In the genomic region with DNA sequence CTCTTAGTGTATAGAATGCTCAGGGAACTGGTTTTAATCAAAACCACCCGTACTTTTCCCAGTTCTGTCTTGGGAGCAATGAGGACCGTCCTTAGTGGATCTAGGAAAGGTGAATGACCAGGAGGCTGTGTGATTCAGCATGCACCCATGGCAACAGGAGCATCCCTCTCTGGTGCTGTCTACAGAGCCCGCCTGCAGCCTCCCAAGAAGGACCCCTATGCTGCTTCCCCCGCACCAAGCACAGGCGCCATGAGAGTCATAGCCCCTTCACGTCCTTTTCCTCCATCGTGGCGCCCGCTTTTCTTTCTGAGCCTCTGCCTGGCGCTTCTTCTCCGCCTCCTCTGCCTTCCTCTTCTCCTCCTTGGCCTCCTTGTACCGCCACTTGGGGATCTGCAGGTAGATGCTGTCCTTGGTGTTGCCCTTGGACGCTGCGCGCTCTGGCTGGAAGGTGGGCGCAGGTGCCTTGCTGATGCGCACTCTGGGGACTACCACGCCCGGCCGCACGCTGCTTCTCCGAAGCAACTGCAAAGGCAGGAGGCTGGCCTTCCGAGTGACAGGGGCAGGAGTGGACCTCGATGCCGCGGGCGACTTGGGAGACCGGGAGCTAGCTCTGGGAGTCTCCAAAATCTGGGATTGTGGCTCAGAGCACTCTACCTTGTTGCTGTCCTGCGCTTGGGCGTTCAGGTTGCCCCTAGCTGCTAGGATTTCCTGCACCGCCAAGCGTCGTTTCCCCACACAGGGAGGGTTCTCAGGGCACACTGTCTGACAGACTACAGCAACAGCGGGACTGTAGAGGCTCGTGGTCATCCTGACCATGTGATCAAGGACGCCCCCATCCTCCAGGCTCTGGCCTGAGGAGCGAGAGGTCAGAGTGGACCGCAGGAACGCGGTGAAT, we compare ENCODE assay signal across 9 mouse cellular contexts.
A peak's percentile ranks its signal among the peaks of the same experiment; 100 is the strongest.
DNase-seq lines count a peak whose midpoint lies in the region; ATAC-seq lines count a peak whose summit lies in the region.
"Had no signal": no experiment of that assay in that cellular context is flagged by ENCODE, and none has a peak within 500 bp of the region (broad histone marks: within the 10 kb centered on the region; RNA-seq: fewer than 3 reads in every experiment).

No protein-coding gene starts in this region.

- no peak for DNase-seq in heart, postnatal 10 days
- DNase-seq in ZHBTc4 (ENCODE audit: low read depth, low spot score) = peak; percentile 44
- peak; percentile 47 for DNase-seq in hindbrain, embryonic 11.5 days (ENCODE audit: low spot score)
- DNase-seq in midbrain, embryonic 14.5 days = peak; percentile 54
- DNase-seq in layer of hippocampus, adult 9-11 months = no peak
- DNase-seq in spleen, adult 18-20 months = no peak
- DNase-seq in ovary, postnatal 36 days (ENCODE audit: low spot score) = no peak
- DNase-seq: adrenal gland, adult 8-10 months had no signal

- H3K36me3 ChIP-seq in heart, embryonic 15.5 days = no peaks in the 10 kb centered on the region
- no peaks in the 10 kb centered on the region for H3K36me3 ChIP-seq in hindbrain, embryonic 11.5 days (ENCODE audit: control insufficient read depth, insufficient read depth, low read length)
- no peaks in the 10 kb centered on the region for H3K36me3 ChIP-seq in midbrain, embryonic 14.5 days (ENCODE audit: control insufficient read depth, insufficient read depth, low read length)

- peaks cover 27% of the 10 kb centered on the region for H3K27me3 ChIP-seq in heart, embryonic 15.5 days
- H3K27me3 ChIP-seq in hindbrain, embryonic 11.5 days (ENCODE audit: control insufficient read depth, insufficient read depth, low read length) = peaks cover 21% of the 10 kb centered on the region; the same call in 1 of the 2 replicates
- peaks cover 19% of the 10 kb centered on the region; the same call in 1 of the 2 replicates for H3K27me3 ChIP-seq in midbrain, embryonic 14.5 days (ENCODE audit: control insufficient read depth, insufficient read depth, low read length)

- 14% methylated on average over 40 of the region's 40 CpGs for WGBS in heart, embryonic 15.5 days
- WGBS in hindbrain, embryonic 11.5 days = 8% methylated on average over 40 of the region's 40 CpGs
- WGBS in midbrain, embryonic 14.5 days = 6% methylated on average over 40 of the region's 40 CpGs

- H3K9ac ChIP-seq in heart, embryonic 15.5 days = no peak overlapping the region
- no peak overlapping the region for H3K9ac ChIP-seq in hindbrain, embryonic 11.5 days (ENCODE audit: low read depth, low read length)
- H3K9ac ChIP-seq in midbrain, embryonic 14.5 days (replicated peaks; ENCODE audit: low read length) = peak overlapping the region; percentile 52

- no peak for ATAC-seq in heart, embryonic 15.5 days (replicated peaks; ENCODE audit: insufficient number of reproducible peaks, insufficient read depth, low FRiP score, low read depth)
- ATAC-seq in hindbrain, embryonic 11.5 days (ENCODE audit: low FRiP score) = 0 out of 2 replicates have a peak, but pooled peaks have one; percentile 18
- 0 out of 2 replicates have a peak, but pooled peaks have one; percentile 41 for ATAC-seq in midbrain, embryonic 14.5 days (ENCODE audit: low FRiP score, low TSS enrichment)

- no peaks in the 10 kb centered on the region for H3K9me3 ChIP-seq in heart, embryonic 15.5 days (replicated peaks)
- H3K9me3 ChIP-seq in hindbrain, embryonic 11.5 days (ENCODE audit: control insufficient read depth, low read length) = no peaks in the 10 kb centered on the region
- no peaks in the 10 kb centered on the region for H3K9me3 ChIP-seq in midbrain, embryonic 14.5 days (ENCODE audit: control insufficient read depth, low read length)

- peak overlapping the region; percentile 50 for H3K4me2 ChIP-seq in heart, embryonic 15.5 days
- H3K4me2 ChIP-seq in hindbrain, embryonic 11.5 days (replicated peaks; ENCODE audit: low read depth, low read length) = peak overlapping the region; percentile 35
- H3K4me2 ChIP-seq in midbrain, embryonic 14.5 days (ENCODE audit: low read length) = peak overlapping the region; percentile 65

- intact Hi-C loops in heart, postnatal 10 days (cut with DNase I) = no loop called here

- H3K4me3 ChIP-seq in heart, embryonic 15.5 days = peak overlapping the region; percentile 22
- peak overlapping the region; percentile 21 for H3K4me3 ChIP-seq in hindbrain, embryonic 11.5 days (ENCODE audit: low read depth, low read length)
- peak overlapping the region; percentile 37 for H3K4me3 ChIP-seq in midbrain, embryonic 14.5 days (replicated peaks; ENCODE audit: low read depth, low read length)

- H3K27ac ChIP-seq in heart, embryonic 15.5 days = no peak overlapping the region
- H3K27ac ChIP-seq in hindbrain, embryonic 11.5 days (ENCODE audit: low read depth, low read length) = no peak overlapping the region
- 0 out of 2 replicates have a peak overlapping the region, but pooled peaks have one; percentile 8 for H3K27ac ChIP-seq in midbrain, embryonic 14.5 days (replicated peaks; ENCODE audit: low read depth, low read length)

- H3K4me1 ChIP-seq in heart, embryonic 15.5 days (replicated peaks) = peaks cover 33% of the 10 kb centered on the region
- H3K4me1 ChIP-seq in hindbrain, embryonic 11.5 days (replicated peaks; ENCODE audit: control insufficient read depth, insufficient read depth, low read length) = no peaks in the 10 kb centered on the region; the same call in 1 of the 2 replicates
- H3K4me1 ChIP-seq in midbrain, embryonic 14.5 days (ENCODE audit: control insufficient read depth, insufficient read depth, low read length) = peaks cover 3% of the 10 kb centered on the region; the same call in 1 of the 2 replicates

Comparison
In these comparisons a context has a peak if more than half of its experiments do, and no peak if none do; other contexts are left out.
1. DNase-seq: peak in ZHBTc4 (single experiment), hindbrain, embryonic 11.5 days (single experiment) and midbrain, embryonic 14.5 days (single experiment); none in heart, postnatal 10 days (0 of 2), layer of hippocampus, adult 9-11 months (single experiment), spleen, adult 18-20 months (0 of 2) and ovary, postnatal 36 days (single experiment).
2. Peak in every context shown above with its lines, with median percentiles within 50 percentile points of each other: H3K4me2 ChIP-seq and H3K4me3 ChIP-seq.